Mouse (Mus musculus) adrenal gland, postnatal 0 days (tissue): ENCODE results near the gene Psg16. TPM values are rescaled to one million over a fixed set of nuclear protein-coding genes. Genes with fewer than 3 reads are reported as not detected.

Source experiments
- polyA plus RNA-seq: library from polyadenylated mRNA; unstranded; fragments of >200 nt; fragmentation: Nextera tagmentation; extraction: Ambion mirVana; gene quantifications from 2 replicates; pipeline ENCODE4 v1.2.1, GENCODE M21; 2015

The Psg16 gene
- polyA plus RNA-seq: 0.80 and 1.0 TPM in 2 replicates

GRCm38 (mm10) chr7:17073904-17074615 is at the start of gene Psg16:
Gene Psg16 (plus strand): TSS chr7:17074040.

GRCm38 (mm10) chr7:17027588-17028343 is 46.1 kb upstream of the Psg16 start, which contains the start of gene Ppp5c:
Gene Ppp5c (minus strand): TSS chr7:17027924.

GRCm38 (mm10) chr7:17062389-17062788 is 11.5 kb upstream of the Psg16 start, which contains the start of gene Hif3a:
Gene Hif3a (minus strand): TSS chr7:17062427.

GRCm38 (mm10) chr7:17149931-17150330 is 76.1 kb downstream of the Psg16 start, which contains the start of gene Ceacam3:
Gene Ceacam3 (plus strand): TSS chr7:17150282.

Other genes with a start within 250 kb of the Psg16 start
- gene Prkd2, start 231.1 kb upstream of the Psg16 start, polyA plus RNA-seq: 6.5 and 9.0 TPM in 2 replicates
- gene Dact3, start 198.7 kb upstream of the Psg16 start, polyA plus RNA-seq: 4.1 and 8.1 TPM in 2 replicates
- gene Gng8, start 182.3 kb upstream of the Psg16 start, polyA plus RNA-seq: 2.6 and 3.4 TPM in 2 replicates
- 1.3 TPM in 2 replicates for gene Ptgir, start 167.6 kb upstream of the Psg16 start, polyA plus RNA-seq
- gene Calm3, start 149.9 kb upstream of the Psg16 start, polyA plus RNA-seq: 126 and 136 TPM in 2 replicates
- gene Pnmal2, start 129.4 kb upstream of the Psg16 start, polyA plus RNA-seq: 17.8 and 18.2 TPM in 2 replicates
- gene Pnmal1, start 114.4 kb upstream of the Psg16 start, polyA plus RNA-seq: 7.1 and 9.2 TPM in 2 replicates
- 0.51 and 0.99 TPM in 2 replicates for gene Gm42372, start 91.0 kb upstream of the Psg16 start, polyA plus RNA-seq
- gene Ccdc8, start 81.3 kb upstream of the Psg16 start, polyA plus RNA-seq: 9.0 and 13.9 TPM in 2 replicates
- 44.2 and 54.7 TPM in 2 replicates for gene Ppp5c, start 46.1 kb upstream of the Psg16 start, polyA plus RNA-seq
- 3.5 and 6.6 TPM in 2 replicates for gene Hif3a, start 11.6 kb upstream of the Psg16 start, polyA plus RNA-seq
- gene Ceacam3, start 76.2 kb downstream of the Psg16 start, polyA plus RNA-seq: not detected in 2 replicates
- not detected in 2 replicates for gene Psg29, start 129.4 kb downstream of the Psg16 start, polyA plus RNA-seq